Mouse (Mus musculus): ENCODE measurements around the gene Npw. TPM values are rescaled to one million over a fixed set of nuclear protein-coding genes. Genes with fewer than 3 reads are reported as not detected.

Gene Npw
- polyA plus RNA-seq, 1 experiment from 2014 or later, result 0.29 TPM

- Histone ChIP-seq H3K36me3 (ENCODE audit: control insufficient read depth, insufficient read depth, low read length) (peaks cover 4% of the 10 kb centered on the region; the same call in 1 of the 2 replicates), H3K9me3 (ENCODE audit: control insufficient read depth, low read length) (no peaks in the 10 kb centered on the region), H3K27me3 (replicated peaks; ENCODE audit: control insufficient read depth, insufficient read depth, low read length) (no peaks in the 10 kb centered on the region), H3K9ac (ENCODE audit: low read depth, low read length) (no peak overlapping the region), H3K4me1 (ENCODE audit: control insufficient read depth, insufficient read depth, low read length) (peaks cover 12% of the 10 kb centered on the region; the same call in 1 of the 2 replicates), H3K4me3 (ENCODE audit: low read length) (no peak overlapping the region), H3K4me2 (ENCODE audit: low read depth, low read length) (no peak overlapping the region), H3K27ac (ENCODE audit: low read length) (no peak overlapping the region)
- WGBS, result 44% methylated on average over 5 of the region's 5 CpGs
- ATAC-seq, result no peak
Measured at GRCm38 (mm10) chr17:24628646-24629045, 29.6 kb downstream of the Npw start.

- Histone ChIP-seq H3K4me3 (ENCODE audit: low read length) (no peak overlapping the region), H3K4me2 (ENCODE audit: low read depth, low read length) (no peak overlapping the region), H3K4me1 (ENCODE audit: control insufficient read depth, insufficient read depth, low read length) (no peaks in the 10 kb centered on the region), H3K27me3 (replicated peaks; ENCODE audit: control insufficient read depth, insufficient read depth, low read length) (no peaks in the 10 kb centered on the region), H3K36me3 (ENCODE audit: control insufficient read depth, insufficient read depth, low read length) (peaks cover 16% of the 10 kb centered on the region; the same call in 1 of the 2 replicates), H3K9ac (ENCODE audit: low read depth, low read length) (no peak overlapping the region), H3K27ac (ENCODE audit: low read length) (no peak overlapping the region), H3K9me3 (ENCODE audit: control insufficient read depth, low read length) (no peaks in the 10 kb centered on the region)
- WGBS, result 89% methylated on average over 8 of the region's 8 CpGs
- ATAC-seq, result no peak
Measured at GRCm38 (mm10) chr17:24625472-24625871, 32.8 kb downstream of the Npw start.

- WGBS, result 85% methylated on average over 14 of the region's 14 CpGs
- peak; percentile 52; the same call in 1 of the 2 replicates for ATAC-seq
- peaks cover 21% of the 10 kb centered on the region for H3K36me3 ChIP-seq (ENCODE audit: control insufficient read depth, insufficient read depth, low read length)
- no peak overlapping the region for H3K9ac ChIP-seq (ENCODE audit: low read depth, low read length)
- H3K4me1 ChIP-seq (ENCODE audit: control insufficient read depth, insufficient read depth, low read length), result no peaks in the 10 kb centered on the region
- H3K27me3 ChIP-seq (replicated peaks; ENCODE audit: control insufficient read depth, insufficient read depth, low read length), result no peaks in the 10 kb centered on the region
- H3K9me3 ChIP-seq (ENCODE audit: control insufficient read depth, low read length), result no peaks in the 10 kb centered on the region
- H3K27ac ChIP-seq (ENCODE audit: low read length), result no peak overlapping the region
- no peak overlapping the region for H3K4me2 ChIP-seq (ENCODE audit: low read depth, low read length)
- H3K4me3 ChIP-seq (ENCODE audit: low read length), result no peak overlapping the region
Measured at GRCm38 (mm10) chr17:24617561-24618194, 40.6 kb downstream of the Npw start.

GRCm38 (mm10) chr17:24610711-24611110 is 47.5 kb downstream of the Npw start:
- Histone ChIP-seq H3K9me3 (ENCODE audit: control insufficient read depth, low read length) (no peaks in the 10 kb centered on the region), H3K4me1 (ENCODE audit: control insufficient read depth, insufficient read depth, low read length) (no peaks in the 10 kb centered on the region), H3K27ac (ENCODE audit: low read length) (no peak overlapping the region), H3K4me3 (ENCODE audit: low read length) (no peak overlapping the region), H3K4me2 (ENCODE audit: low read depth, low read length) (no peak overlapping the region), H3K36me3 (ENCODE audit: control insufficient read depth, insufficient read depth, low read length) (peaks cover 9% of the 10 kb centered on the region), H3K9ac (ENCODE audit: low read depth, low read length) (no peak overlapping the region), H3K27me3 (replicated peaks; ENCODE audit: control insufficient read depth, insufficient read depth, low read length) (no peaks in the 10 kb centered on the region)
- no peak for ATAC-seq
- 66% methylated on average over 2 of the region's 2 CpGs for WGBS

DNA sequence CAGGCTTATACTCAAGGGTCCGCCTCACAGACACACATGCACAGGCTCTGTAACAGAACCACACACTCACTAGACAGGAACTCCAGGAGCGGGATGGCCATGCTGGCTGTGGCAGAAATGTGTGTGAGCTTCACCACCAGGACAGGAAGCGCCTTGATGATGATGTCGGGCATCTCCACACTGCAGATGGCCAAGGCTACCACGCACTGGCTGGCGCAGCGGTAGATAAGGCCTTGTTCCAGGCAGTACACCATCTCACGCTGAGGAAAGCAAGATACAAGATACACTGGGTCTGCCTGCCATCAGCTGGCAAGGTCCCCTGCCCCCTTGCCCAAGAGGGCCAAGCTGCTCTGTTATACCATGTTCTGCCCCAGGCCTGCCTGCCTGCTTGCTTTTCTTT is 49.4 kb downstream of the Npw start:
- Histone ChIP-seq H3K9ac (ENCODE audit: low read depth, low read length) (no peak overlapping the region), H3K9me3 (ENCODE audit: control insufficient read depth, low read length) (no peaks in the 10 kb centered on the region), H3K27ac (ENCODE audit: low read length) (no peak overlapping the region), H3K4me2 (ENCODE audit: low read depth, low read length) (no peak overlapping the region), H3K4me1 (ENCODE audit: control insufficient read depth, insufficient read depth, low read length) (no peaks in the 10 kb centered on the region), H3K4me3 (ENCODE audit: low read length) (no peak overlapping the region), H3K36me3 (ENCODE audit: control insufficient read depth, insufficient read depth, low read length) (peaks cover 5% of the 10 kb centered on the region; the same call in 1 of the 2 replicates), H3K27me3 (replicated peaks; ENCODE audit: control insufficient read depth, insufficient read depth, low read length) (no peaks in the 10 kb centered on the region)
- 90% methylated on average over 8 of the region's 8 CpGs for WGBS
- ATAC-seq, result no peak

GRCm38 (mm10) chr17:24608370-24608769 is 49.9 kb downstream of the Npw start:
- WGBS, result 87% methylated on average over 4 of the region's 4 CpGs
- Histone ChIP-seq H3K36me3 (ENCODE audit: control insufficient read depth, insufficient read depth, low read length) (peaks cover 5% of the 10 kb centered on the region; the same call in 1 of the 2 replicates), H3K4me3 (ENCODE audit: low read length) (no peak overlapping the region)

More at GRCm38 (mm10) chr17:24608370-24608769, 49.9 kb downstream of the Npw start:
- H3K9ac ChIP-seq (ENCODE audit: low read depth, low read length), result no peak overlapping the region
- no peak overlapping the region for H3K27ac ChIP-seq (ENCODE audit: low read length)
- no peaks in the 10 kb centered on the region for H3K4me1 ChIP-seq (ENCODE audit: control insufficient read depth, insufficient read depth, low read length)
- no peaks in the 10 kb centered on the region for H3K27me3 ChIP-seq (replicated peaks; ENCODE audit: control insufficient read depth, insufficient read depth, low read length)
- H3K9me3 ChIP-seq (ENCODE audit: control insufficient read depth, low read length), result no peaks in the 10 kb centered on the region
- no peak for ATAC-seq
- H3K4me2 ChIP-seq (ENCODE audit: low read depth, low read length), result no peak overlapping the region

Other genes with a start within 250 kb of the Npw start
- 233 and 248 TPM in 2 replicates for gene Rnps1, start 243.9 kb downstream of the Npw start, polyA plus RNA-seq (2015; fragmentation: Nextera tagmentation; extraction: Ambion mirVana)
- gene Eci1, start 231.8 kb downstream of the Npw start, polyA plus RNA-seq (2015; fragmentation: Nextera tagmentation; extraction: Ambion mirVana), result 159 and 161 TPM in 2 replicates
- gene Dnase1l2, start 215.4 kb downstream of the Npw start, polyA plus RNA-seq (2015; fragmentation: Nextera tagmentation; extraction: Ambion mirVana), result 1.5 and 1.8 TPM in 2 replicates
- gene E4f1, start 188.1 kb downstream of the Npw start, polyA plus RNA-seq (2015; fragmentation: Nextera tagmentation; extraction: Ambion mirVana), result 26.1 and 27.1 TPM in 2 replicates
- gene Pgp, start 188.1 kb downstream of the Npw start, polyA plus RNA-seq (2015; fragmentation: Nextera tagmentation; extraction: Ambion mirVana), result 83.8 and 87.1 TPM in 2 replicates
- 0.34 and 0.40 TPM in 2 replicates for gene Bricd5, start 184.6 kb downstream of the Npw start, polyA plus RNA-seq (2015; fragmentation: Nextera tagmentation; extraction: Ambion mirVana)
- 25.1 and 26.0 TPM in 2 replicates for gene Mlst8, start 179.4 kb downstream of the Npw start, polyA plus RNA-seq (2015; fragmentation: Nextera tagmentation; extraction: Ambion mirVana)
- 1.1 and 1.4 TPM in 2 replicates for gene Caskin1, start 169.9 kb downstream of the Npw start, polyA plus RNA-seq (2015; fragmentation: Nextera tagmentation; extraction: Ambion mirVana)
- 81.9 and 87.6 TPM in 2 replicates for gene Traf7, start 130.5 kb downstream of the Npw start, polyA plus RNA-seq (2015; fragmentation: Nextera tagmentation; extraction: Ambion mirVana)
- gene Rab26, start 124.2 kb downstream of the Npw start, polyA plus RNA-seq (2015; fragmentation: Nextera tagmentation; extraction: Ambion mirVana), result 5.2 and 6.6 TPM in 2 replicates
- 12.2 and 13.5 TPM in 2 replicates for gene Pkd1, start 108.6 kb downstream of the Npw start, polyA plus RNA-seq (2015; fragmentation: Nextera tagmentation; extraction: Ambion mirVana)
- gene Tsc2, start 25.8 kb downstream of the Npw start, polyA plus RNA-seq (2015; fragmentation: Nextera tagmentation; extraction: Ambion mirVana), result 38.5 and 41.8 TPM in 2 replicates
- 17.2 and 18.1 TPM in 2 replicates for gene Nthl1, start 25.8 kb downstream of the Npw start, polyA plus RNA-seq (2015; fragmentation: Nextera tagmentation; extraction: Ambion mirVana)
- gene Slc9a3r2, start 8.1 kb downstream of the Npw start, polyA plus RNA-seq (2015; fragmentation: Nextera tagmentation; extraction: Ambion mirVana), result 37.5 and 38.6 TPM in 2 replicates
- 11.0 and 15.4 TPM in 2 replicates for gene Zfp598, start 11.2 kb upstream of the Npw start, polyA plus RNA-seq (2015; fragmentation: Nextera tagmentation; extraction: Ambion mirVana)
- 6.0 and 6.9 TPM in 2 replicates for gene Syngr3, start 31.5 kb upstream of the Npw start, polyA plus RNA-seq (2015; fragmentation: Nextera tagmentation; extraction: Ambion mirVana)
- gene Gfer, start 37.7 kb upstream of the Npw start, polyA plus RNA-seq (2015; fragmentation: Nextera tagmentation; extraction: Ambion mirVana), result 47.3 and 48.5 TPM in 2 replicates
- gene Noxo1, start 37.8 kb upstream of the Npw start, polyA plus RNA-seq (2015; fragmentation: Nextera tagmentation; extraction: Ambion mirVana), result 17.7 and 19.0 TPM in 2 replicates
- gene Tbl3, start 49.2 kb upstream of the Npw start, polyA plus RNA-seq (2015; fragmentation: Nextera tagmentation; extraction: Ambion mirVana), result 63.5 and 68.4 TPM in 2 replicates
- 0.15 TPM in 1 of 2 replicates, not detected in the other for gene Rnf151, start 59.6 kb upstream of the Npw start, polyA plus RNA-seq (2015; fragmentation: Nextera tagmentation; extraction: Ambion mirVana)
- gene Rps2, start 59.7 kb upstream of the Npw start, polyA plus RNA-seq (2015; fragmentation: Nextera tagmentation; extraction: Ambion mirVana), result 1,425 and 1,515 TPM in 2 replicates
- gene Ndufb10, start 66.0 kb upstream of the Npw start, polyA plus RNA-seq (2015; fragmentation: Nextera tagmentation; extraction: Ambion mirVana), result 376 and 382 TPM in 2 replicates
- gene Rpl3l, start 69.4 kb upstream of the Npw start, polyA plus RNA-seq (2015; fragmentation: Nextera tagmentation; extraction: Ambion mirVana), result not detected in 2 replicates
- 28.8 and 32.8 TPM in 2 replicates for gene Msrb1, start 78.2 kb upstream of the Npw start, polyA plus RNA-seq (2015; fragmentation: Nextera tagmentation; extraction: Ambion mirVana)
- 0.28 and 0.39 TPM in 2 replicates for gene Hs3st6, start 94.5 kb upstream of the Npw start, polyA plus RNA-seq (2015; fragmentation: Nextera tagmentation; extraction: Ambion mirVana)
- not detected in 2 replicates for gene Meiob, start 145.8 kb upstream of the Npw start, polyA plus RNA-seq (2015; fragmentation: Nextera tagmentation; extraction: Ambion mirVana)
- 86.5 and 95.5 TPM in 2 replicates for gene Hagh, start 181.7 kb upstream of the Npw start, polyA plus RNA-seq (2015; fragmentation: Nextera tagmentation; extraction: Ambion mirVana)
- 115 and 132 TPM in 2 replicates for gene Fahd1, start 191.9 kb upstream of the Npw start, polyA plus RNA-seq (2015; fragmentation: Nextera tagmentation; extraction: Ambion mirVana)
- gene Igfals, start 207.5 kb upstream of the Npw start, polyA plus RNA-seq (2015; fragmentation: Nextera tagmentation; extraction: Ambion mirVana), result 6.2 and 7.4 TPM in 2 replicates
- gene Nubp2, start 227.9 kb upstream of the Npw start, polyA plus RNA-seq (2015; fragmentation: Nextera tagmentation; extraction: Ambion mirVana), result 58.9 and 61.3 TPM in 2 replicates
- gene Spsb3, start 228.2 kb upstream of the Npw start, polyA plus RNA-seq (2015; fragmentation: Nextera tagmentation; extraction: Ambion mirVana), result 33.9 and 34.4 TPM in 2 replicates
- 28.3 and 33.0 TPM in 2 replicates for gene Eme2, start 236.6 kb upstream of the Npw start, polyA plus RNA-seq (2015; fragmentation: Nextera tagmentation; extraction: Ambion mirVana)
- gene Mrps34, start 236.7 kb upstream of the Npw start, polyA plus RNA-seq (2015; fragmentation: Nextera tagmentation; extraction: Ambion mirVana), result 121 and 129 TPM in 2 replicates
- 76.8 and 77.1 TPM in 2 replicates for gene Nme3, start 238.0 kb upstream of the Npw start, polyA plus RNA-seq (2015; fragmentation: Nextera tagmentation; extraction: Ambion mirVana)

Data from intestine, embryonic 16.5 days (tissue).